Mouse (Mus musculus) G1E-ER4 (cell line): Measurements from ENCODE around the gene Gtf2a1l. TPM values are rescaled to one million over a fixed set of nuclear protein-coding genes. Genes with fewer than 3 reads are reported as not detected.

ENCODE experiments used
- GATA1 ChIP-seq: IDR thresholded peaks from one replicate; pipeline ENCODE4 v1.8.0; 2012; ENCODE audit warnings: low read length, inconsistent platforms
- polyA plus RNA-seq: library from polyadenylated mRNA; stranded (reverse); fragments of >175 nt; gene quantifications from 2 replicates; pipeline ENCODE4 v1.2.3, GENCODE M21; 2012

Gtf2a1l gene
- polyA plus RNA-seq, 1 experiment = not detected

- no peak for TF ChIP-seq GATA1
Observed at GRCm38 (mm10) chr17:88641836-88642235, 26.6 kb upstream of the Gtf2a1l start.

GRCm38 (mm10) chr17:88644876-88645275 is 23.6 kb upstream of the Gtf2a1l start:
- TF ChIP-seq GATA1 = no peak

GRCm38 (mm10) chr17:88645299-88645698 is 23.2 kb upstream of the Gtf2a1l start:
- TF ChIP-seq GATA1 = no peak

GRCm38 (mm10) chr17:88647149-88647548 is 21.3 kb upstream of the Gtf2a1l start:
- TF ChIP-seq GATA1 = no peak

- TF ChIP-seq GATA1 = no peak
Observed at GRCm38 (mm10) chr17:88652010-88652409, 16.4 kb upstream of the Gtf2a1l start.

- no peak for TF ChIP-seq GATA1
Observed at GRCm38 (mm10) chr17:88652702-88653374, 15.6 kb upstream of the Gtf2a1l start.

GRCm38 (mm10) chr17:88653375-88653769 is 15.1 kb upstream of the Gtf2a1l start:
- TF ChIP-seq GATA1 = no peak

GRCm38 (mm10) chr17:88658510-88658909 is 9.9 kb upstream of the Gtf2a1l start:
- no peak for TF ChIP-seq GATA1

- no peak for TF ChIP-seq GATA1
Observed at GRCm38 (mm10) chr17:88666076-88666475, 2.4 kb upstream of the Gtf2a1l start.

- no peak for TF ChIP-seq GATA1
Observed at GRCm38 (mm10) chr17:88669921-88670320, 1.5 kb downstream of the Gtf2a1l start.

GRCm38 (mm10) chr17:88670800-88671199 is 2.3 kb downstream of the Gtf2a1l start:
- TF ChIP-seq GATA1 = no peak

GRCm38 (mm10) chr17:88675310-88676309 is 7.2 kb downstream of the Gtf2a1l start:
- TF ChIP-seq GATA1 = no peak

GRCm38 (mm10) chr17:88688226-88688625 is 19.8 kb downstream of the Gtf2a1l start:
- no peak for TF ChIP-seq GATA1

- TF ChIP-seq GATA1 = no peak
Observed at GRCm38 (mm10) chr17:88696656-88697333, 28.3 kb downstream of the Gtf2a1l start.

- TF ChIP-seq GATA1 = no peak
Observed at GRCm38 (mm10) chr17:88700901-88701300, 32.4 kb downstream of the Gtf2a1l start.

- no peak for TF ChIP-seq GATA1
Observed at GRCm38 (mm10) chr17:88702345-88702744, 33.9 kb downstream of the Gtf2a1l start.

GRCm38 (mm10) chr17:88703112-88703511 is 34.7 kb downstream of the Gtf2a1l start:
- TF ChIP-seq GATA1 = no peak
